Mouse (Mus musculus) MEL (cell line): ENCODE measurements around the gene Serf2.

Experiments
- CHD1 ChIP-seq: IDR thresholded peaks from 2 replicates; pipeline ENCODE4 v1.6.1; 2012; ENCODE audit warnings: low read depth, mild to moderate bottlenecking, inconsistent platforms, low read length, improper control_type of control experiment
- CTCF ChIP-seq, 3 experiments: IDR thresholded peaks in 2 of 3; conservative IDR thresholded peaks in 1 of 3; 2 replicates each; pipeline ENCODE4 v1.5.1; 2011 to 2012; ENCODE audit warnings: low read length in 3 of 3, low read depth in 2 of 3, mild to moderate bottlenecking in 2 of 3, improper control_type of control experiment in 1 of 3, inconsistent platforms in 1 of 3, mixed read lengths in 1 of 3, moderate library complexity in 1 of 3; ENCODE audit not compliant: control insufficient read depth in 1 of 3, insufficient read depth in 1 of 3, poor library complexity in 1 of 3, severe bottlenecking in 1 of 3
- E2F4 ChIP-seq: IDR thresholded peaks from 2 replicates; pipeline ENCODE4 v1.6.1; 2011; ENCODE audit warnings: low read depth, low read length, improper control_type of control experiment, borderline replicate concordance
- EP300 ChIP-seq, 2 experiments: IDR thresholded peaks; 2 replicates each; pipeline ENCODE4 v1.6.1; 2011; ENCODE audit warnings: improper control_type of control experiment in 2 of 2, low read length in 2 of 2, low read depth in 1 of 2, mild to moderate bottlenecking in 1 of 2
- GATA1 ChIP-seq: IDR thresholded peaks from 2 replicates; pipeline ENCODE4 v1.6.1; 2011; ENCODE audit warnings: low read depth, low read length, improper control_type of control experiment
- NELFE ChIP-seq: IDR thresholded peaks from 2 replicates; pipeline ENCODE4 v1.6.1; 2011; ENCODE audit warnings: low read depth, low read length, improper control_type of control experiment
- POLR2A ChIP-seq, 2 experiments: IDR thresholded peaks; 2 replicates each; pipeline ENCODE4 v1.6.1; 2011 to 2012; ENCODE audit warnings: low read length in 2 of 2, mild to moderate bottlenecking in 2 of 2, control low read depth in 1 of 2, improper control_type of control experiment in 1 of 2, low read depth in 1 of 2, moderate library complexity in 1 of 2; ENCODE audit not compliant: control insufficient read depth in 1 of 2, insufficient read depth in 1 of 2, poor library complexity in 1 of 2
- POLR2AphosphoS2 ChIP-seq: IDR thresholded peaks from 2 replicates; pipeline ENCODE4 v1.6.1; 2011; ENCODE audit warnings: low read length, improper control_type of control experiment
- RAD21 ChIP-seq: IDR thresholded peaks from 2 replicates; pipeline ENCODE4 v1.6.1; 2011; ENCODE audit warnings: mild to moderate bottlenecking, low read depth, low read length, improper control_type of control experiment
- TCF12 ChIP-seq: IDR thresholded peaks from 2 replicates; pipeline ENCODE4 v1.6.1; 2014; ENCODE audit warnings: low read depth, mild to moderate bottlenecking, inconsistent platforms, low read length, improper control_type of control experiment, moderate library complexity
- USF2 ChIP-seq, 2 experiments: IDR thresholded peaks; 2 replicates each; pipeline ENCODE4 v1.6.1; 2011 to 2012; ENCODE audit warnings: improper control_type of control experiment in 2 of 2, low read length in 2 of 2, borderline replicate concordance in 1 of 2, inconsistent platforms in 1 of 2, low read depth in 1 of 2, mild to moderate bottlenecking in 1 of 2; ENCODE audit not compliant: insufficient read depth in 1 of 2

DNA sequence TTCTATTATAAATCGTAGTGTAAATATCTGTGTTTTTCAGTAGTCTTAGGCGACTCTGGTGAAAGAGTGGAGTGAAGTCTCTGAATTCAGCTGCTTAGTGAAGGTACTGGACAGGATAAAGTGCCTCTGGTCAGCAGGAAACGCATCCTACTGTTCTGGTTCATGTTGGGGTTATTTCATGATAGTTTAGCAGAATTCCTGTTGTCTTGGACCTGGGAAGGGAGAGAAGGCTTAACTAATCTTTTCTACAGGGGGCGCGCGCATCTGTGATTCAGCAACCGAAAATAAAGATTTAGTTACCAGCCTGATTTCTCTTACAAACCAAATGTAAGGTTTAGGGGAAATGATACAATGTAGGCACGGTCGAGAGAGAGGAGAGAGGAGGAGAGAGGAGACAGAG is 859 bp upstream of the Serf2 start:
- TF ChIP-seq CTCF (IDR thresholded peaks at IDR 0.05 in 2 of 3, conservative IDR thresholded peaks at IDR 0.05 in 1 of 3; ENCODE audit: control insufficient read depth in 1 of 3, insufficient read depth in 1 of 3, low read depth in 2 of 3, low read length in 3 of 3, poor library complexity in 1 of 3, severe bottlenecking in 1 of 3) (peak in 1 of 3 experiments; percentile 42; a peak in 2 of 6 replicates), TCF12 (no peak), EP300 (IDR thresholded peaks at IDR 0.05; ENCODE audit: low read depth in 1 of 2, low read length in 2 of 2) (no peak), CHD1 (no peak), GATA1 (no peak), RAD21 (peak; percentile 18; the same call in 1 of the 2 replicates), E2F4 (no peak), POLR2A (IDR thresholded peaks at IDR 0.05; ENCODE audit: control insufficient read depth in 1 of 2, insufficient read depth in 1 of 2, low read depth in 1 of 2, low read length in 2 of 2, poor library complexity in 1 of 2) (no peak), POLR2AphosphoS2 (no peak), NELFE (no peak), USF2 (IDR thresholded peaks at IDR 0.05; ENCODE audit: borderline replicate concordance in 1 of 2, insufficient read depth in 1 of 2, low read depth in 1 of 2, low read length in 2 of 2) (no peak)
